Mouse (Mus musculus): ENCODE results near the gene Pcdh7. TPM values are rescaled to one million over a fixed set of nuclear protein-coding genes. Genes with fewer than 3 reads are reported as not detected.

Pcdh7 gene
- polyA plus RNA-seq, 1 experiment from 2014 or later = 6.5 TPM

- H3K27ac ChIP-seq (ENCODE audit: low read depth, low read length) = no peak overlapping the region
- 47% methylated on average over 5 of the region's 5 CpGs for WGBS
- no peaks in the 10 kb centered on the region for H3K9me3 ChIP-seq (ENCODE audit: control insufficient read depth, low read length)
- H3K27me3 ChIP-seq (ENCODE audit: control insufficient read depth, insufficient read depth, low read length) = no peaks in the 10 kb centered on the region
- H3K4me2 ChIP-seq (replicated peaks; ENCODE audit: low read depth, low read length) = no peak overlapping the region
- no peak overlapping the region for H3K4me3 ChIP-seq (ENCODE audit: low read length)
- no peaks in the 10 kb centered on the region for H3K4me1 ChIP-seq (ENCODE audit: control insufficient read depth, insufficient read depth, low read length)
- no peak overlapping the region for H3K9ac ChIP-seq (ENCODE audit: low read depth, low read length)
- 0 out of 2 replicates have a peak, but pooled peaks have one; percentile 43 for ATAC-seq (ENCODE audit: low FRiP score, low TSS enrichment)
- H3K36me3 ChIP-seq (ENCODE audit: control insufficient read depth, insufficient read depth, low read length) = no peaks in the 10 kb centered on the region
Observed at GRCm38 (mm10) chr5:57803890-57804289, 86.1 kb downstream of the Pcdh7 start.

GRCm38 (mm10) chr5:57807350-57807749, 89.6 kb downstream of the Pcdh7 start:
- 86% methylated on average over 2 of the region's 2 CpGs for WGBS
- no peak for ATAC-seq (ENCODE audit: low FRiP score, low TSS enrichment)

GRCm38 (mm10) chr5:57810641-57811040, 92.9 kb downstream of the Pcdh7 start:
- no peaks in the 10 kb centered on the region for H3K36me3 ChIP-seq (ENCODE audit: control insufficient read depth, insufficient read depth, low read length)
- no peak for ATAC-seq (ENCODE audit: low FRiP score, low TSS enrichment)
- no peaks in the 10 kb centered on the region for H3K4me1 ChIP-seq (ENCODE audit: control insufficient read depth, insufficient read depth, low read length)
- H3K4me2 ChIP-seq (replicated peaks; ENCODE audit: low read depth, low read length) = no peak overlapping the region
- 68% methylated on average over 1 of the region's 1 CpGs for WGBS
- no peak overlapping the region for H3K27ac ChIP-seq (ENCODE audit: low read depth, low read length)
- H3K27me3 ChIP-seq (ENCODE audit: control insufficient read depth, insufficient read depth, low read length) = no peaks in the 10 kb centered on the region
- H3K9ac ChIP-seq (ENCODE audit: low read depth, low read length) = no peak overlapping the region
- H3K4me3 ChIP-seq (ENCODE audit: low read length) = no peak overlapping the region
- H3K9me3 ChIP-seq (ENCODE audit: control insufficient read depth, low read length) = no peaks in the 10 kb centered on the region

More at GRCm38 (mm10) chr5:57807350-57807749, 89.6 kb downstream of the Pcdh7 start:
- Histone ChIP-seq H3K4me1 (ENCODE audit: control insufficient read depth, insufficient read depth, low read length) (no peaks in the 10 kb centered on the region), H3K4me3 (ENCODE audit: low read length) (no peak overlapping the region), H3K9me3 (ENCODE audit: control insufficient read depth, low read length) (no peaks in the 10 kb centered on the region), H3K9ac (ENCODE audit: low read depth, low read length) (no peak overlapping the region), H3K27me3 (ENCODE audit: control insufficient read depth, insufficient read depth, low read length) (no peaks in the 10 kb centered on the region), H3K27ac (ENCODE audit: low read depth, low read length) (no peak overlapping the region), H3K4me2 (replicated peaks; ENCODE audit: low read depth, low read length) (no peak overlapping the region), H3K36me3 (ENCODE audit: control insufficient read depth, insufficient read depth, low read length) (no peaks in the 10 kb centered on the region)

- H3K27ac ChIP-seq (ENCODE audit: low read depth, low read length) = no peak overlapping the region
Observed at GRCm38 (mm10) chr5:57815964-57816589, 98.3 kb downstream of the Pcdh7 start.

GRCm38 (mm10) chr5:57819788-57820187, 102.0 kb downstream of the Pcdh7 start:
- no peaks in the 10 kb centered on the region for H3K4me1 ChIP-seq (ENCODE audit: control insufficient read depth, insufficient read depth, low read length)
- H3K4me3 ChIP-seq (ENCODE audit: low read length) = no peak overlapping the region
- H3K27me3 ChIP-seq (ENCODE audit: control insufficient read depth, insufficient read depth, low read length) = no peaks in the 10 kb centered on the region
- H3K9ac ChIP-seq (ENCODE audit: low read depth, low read length) = no peak overlapping the region
- 46% methylated on average over 2 of the region's 2 CpGs for WGBS
- no peaks in the 10 kb centered on the region for H3K9me3 ChIP-seq (ENCODE audit: control insufficient read depth, low read length)
- H3K4me2 ChIP-seq (replicated peaks; ENCODE audit: low read depth, low read length) = no peak overlapping the region
- no peak overlapping the region for H3K27ac ChIP-seq (ENCODE audit: low read depth, low read length)
- no peaks in the 10 kb centered on the region for H3K36me3 ChIP-seq (ENCODE audit: control insufficient read depth, insufficient read depth, low read length)
- peak; percentile 66; the same call in 1 of the 2 replicates for ATAC-seq (ENCODE audit: low FRiP score, low TSS enrichment)

More at GRCm38 (mm10) chr5:57815964-57816589, 98.3 kb downstream of the Pcdh7 start:
- H3K4me2 ChIP-seq (replicated peaks; ENCODE audit: low read depth, low read length) = no peak overlapping the region
- WGBS = 87% methylated on average over 5 of the region's 5 CpGs
- no peaks in the 10 kb centered on the region for H3K4me1 ChIP-seq (ENCODE audit: control insufficient read depth, insufficient read depth, low read length)
- ATAC-seq (ENCODE audit: low FRiP score, low TSS enrichment) = no peak
- H3K27me3 ChIP-seq (ENCODE audit: control insufficient read depth, insufficient read depth, low read length) = no peaks in the 10 kb centered on the region
- no peak overlapping the region for H3K4me3 ChIP-seq (ENCODE audit: low read length)
- H3K9ac ChIP-seq (ENCODE audit: low read depth, low read length) = no peak overlapping the region
- H3K9me3 ChIP-seq (ENCODE audit: control insufficient read depth, low read length) = no peaks in the 10 kb centered on the region
- H3K36me3 ChIP-seq (ENCODE audit: control insufficient read depth, insufficient read depth, low read length) = no peaks in the 10 kb centered on the region

GRCm38 (mm10) chr5:57821099-57821498, 103.3 kb downstream of the Pcdh7 start:
- H3K9ac ChIP-seq (ENCODE audit: low read depth, low read length) = no peak overlapping the region
- no peaks in the 10 kb centered on the region for H3K36me3 ChIP-seq (ENCODE audit: control insufficient read depth, insufficient read depth, low read length)
- H3K4me2 ChIP-seq (replicated peaks; ENCODE audit: low read depth, low read length) = no peak overlapping the region
- no peaks in the 10 kb centered on the region for H3K27me3 ChIP-seq (ENCODE audit: control insufficient read depth, insufficient read depth, low read length)
- H3K4me1 ChIP-seq (ENCODE audit: control insufficient read depth, insufficient read depth, low read length) = no peaks in the 10 kb centered on the region
- ATAC-seq (ENCODE audit: low FRiP score, low TSS enrichment) = no peak
- no peak overlapping the region for H3K27ac ChIP-seq (ENCODE audit: low read depth, low read length)
- no peak overlapping the region for H3K4me3 ChIP-seq (ENCODE audit: low read length)
- 79% methylated on average over 8 of the region's 8 CpGs for WGBS
- no peaks in the 10 kb centered on the region for H3K9me3 ChIP-seq (ENCODE audit: control insufficient read depth, low read length)

- Histone ChIP-seq H3K9ac (ENCODE audit: low read depth, low read length) (no peak overlapping the region), H3K36me3 (ENCODE audit: control insufficient read depth, insufficient read depth, low read length) (no peaks in the 10 kb centered on the region), H3K4me3 (ENCODE audit: low read length) (no peak overlapping the region), H3K27ac (ENCODE audit: low read depth, low read length) (no peak overlapping the region), H3K4me2 (replicated peaks; ENCODE audit: low read depth, low read length) (no peak overlapping the region), H3K27me3 (ENCODE audit: control insufficient read depth, insufficient read depth, low read length) (no peaks in the 10 kb centered on the region), H3K4me1 (ENCODE audit: control insufficient read depth, insufficient read depth, low read length) (no peaks in the 10 kb centered on the region), H3K9me3 (ENCODE audit: control insufficient read depth, low read length) (no peaks in the 10 kb centered on the region)
- 89% methylated on average over 3 of the region's 3 CpGs for WGBS
- no peak for ATAC-seq (ENCODE audit: low FRiP score, low TSS enrichment)
Observed at GRCm38 (mm10) chr5:57828437-57828836, 110.7 kb downstream of the Pcdh7 start.

GRCm38 (mm10) chr5:57837150-57837549, 119.4 kb downstream of the Pcdh7 start:
- no peak overlapping the region for H3K9ac ChIP-seq (ENCODE audit: low read depth, low read length)
- H3K36me3 ChIP-seq (ENCODE audit: control insufficient read depth, insufficient read depth, low read length) = no peaks in the 10 kb centered on the region
- WGBS = 49% methylated on average over 2 of the region's 2 CpGs
- no peak overlapping the region for H3K4me3 ChIP-seq (ENCODE audit: low read length)
- no peak for ATAC-seq (ENCODE audit: low FRiP score, low TSS enrichment)
- H3K4me2 ChIP-seq (replicated peaks; ENCODE audit: low read depth, low read length) = no peak overlapping the region
- H3K27ac ChIP-seq (ENCODE audit: low read depth, low read length) = no peak overlapping the region
- no peaks in the 10 kb centered on the region for H3K27me3 ChIP-seq (ENCODE audit: control insufficient read depth, insufficient read depth, low read length)
- no peaks in the 10 kb centered on the region for H3K4me1 ChIP-seq (ENCODE audit: control insufficient read depth, insufficient read depth, low read length)
- H3K9me3 ChIP-seq (ENCODE audit: control insufficient read depth, low read length) = no peaks in the 10 kb centered on the region

GRCm38 (mm10) chr5:57841357-57842119, 123.8 kb downstream of the Pcdh7 start:
- Histone ChIP-seq H3K27me3 (ENCODE audit: control insufficient read depth, insufficient read depth, low read length) (no peaks in the 10 kb centered on the region), H3K4me3 (ENCODE audit: low read length) (no peak overlapping the region), H3K27ac (ENCODE audit: low read depth, low read length) (no peak overlapping the region), H3K4me1 (ENCODE audit: control insufficient read depth, insufficient read depth, low read length) (no peaks in the 10 kb centered on the region), H3K9me3 (ENCODE audit: control insufficient read depth, low read length) (no peaks in the 10 kb centered on the region), H3K4me2 (replicated peaks; ENCODE audit: low read depth, low read length) (no peak overlapping the region), H3K9ac (ENCODE audit: low read depth, low read length) (no peak overlapping the region), H3K36me3 (ENCODE audit: control insufficient read depth, insufficient read depth, low read length) (no peaks in the 10 kb centered on the region)
- no peak for ATAC-seq (ENCODE audit: low FRiP score, low TSS enrichment)
- 61% methylated on average over 5 of the region's 5 CpGs for WGBS

Data from kidney, embryonic 14.5 days (tissue).